Mouse (Mus musculus): ENCODE results near the gene Atad2b.

Atad2b gene

GRCm38 (mm10) chr12:5087787-5088519 is 170.8 kb downstream of the Atad2b start:
- DNase-seq, result no peak

- no peak for DNase-seq
Measured at GRCm38 (mm10) chr12:5088639-5089038, 171.5 kb downstream of the Atad2b start.

Measured in spleen, adult 18-20 months (tissue).